Mouse (Mus musculus): ENCODE data around the gene Ctf1.
"Not testable (repeated sequence)": the region's sequence is repeated elsewhere in the genome, so short reads cannot be mapped to it uniquely, and the experiment has no call there.

The Ctf1 gene

GRCm38 (mm10) chr7:127693730-127694129, 18.8 kb upstream of the Ctf1 start:
- DNase-seq = not testable (repeated sequence)

GRCm38 (mm10) chr7:127698986-127699385, 13.6 kb upstream of the Ctf1 start:
- no peak for DNase-seq

- DNase-seq = no peak
These were observed 11.7 kb upstream of the Ctf1 start for GRCm38 (mm10) chr7:127700712-127701331.

DNA sequence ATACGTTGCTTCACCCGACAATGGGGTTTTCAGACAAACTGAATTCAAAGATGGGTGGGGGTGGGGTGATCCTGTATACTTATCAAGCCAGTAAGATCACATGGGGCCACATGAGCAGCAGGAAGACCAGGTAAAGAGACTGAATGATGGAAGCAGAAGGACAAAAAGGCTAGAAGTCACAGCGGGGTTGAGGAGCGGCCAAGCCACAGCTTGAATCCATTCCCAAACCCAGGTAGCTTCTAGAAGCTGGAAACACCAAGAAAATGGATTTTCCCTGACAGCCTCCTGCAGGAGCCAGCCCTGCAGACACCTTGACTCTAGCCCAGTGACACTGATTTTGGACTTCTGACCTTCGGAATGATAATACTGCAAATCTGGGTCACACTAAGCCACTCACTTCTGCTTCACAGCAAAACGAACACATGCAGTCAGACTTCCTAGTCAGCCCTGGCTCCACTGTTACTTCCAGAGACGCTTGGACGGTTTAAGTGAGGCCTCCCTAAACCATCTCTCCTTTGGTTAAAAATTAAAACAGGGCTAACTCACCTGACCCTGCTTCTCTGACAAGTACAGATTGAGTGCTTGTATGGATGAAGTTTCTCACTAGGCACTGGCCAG, 8.9 kb upstream of the Ctf1 start:
- peak; percentile 53 to 72 for DNase-seq

DNA sequence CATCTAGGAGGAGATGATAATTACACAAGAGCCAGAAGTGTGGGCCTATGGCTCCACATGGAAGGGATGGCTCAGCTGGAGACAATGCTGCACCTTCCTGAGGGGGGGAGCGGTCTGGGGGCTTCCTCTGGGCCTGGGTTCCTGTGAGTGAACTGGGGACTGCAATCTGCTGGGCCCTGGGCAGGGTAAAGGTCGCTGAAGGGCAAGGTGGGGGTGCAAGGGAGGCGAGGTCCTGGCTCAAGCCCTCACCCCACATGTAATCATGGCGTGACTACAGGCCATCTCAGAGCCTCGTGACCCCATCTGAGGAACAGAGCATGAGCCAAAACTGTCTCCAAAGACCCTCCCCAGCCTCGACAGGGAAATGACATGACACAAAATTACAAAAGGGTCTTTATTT, 7.9 kb upstream of the Ctf1 start:
- no peak for DNase-seq

- DNase-seq = no peak
These were observed 6.8 kb upstream of the Ctf1 start for GRCm38 (mm10) chr7:127705706-127706105.

DNA sequence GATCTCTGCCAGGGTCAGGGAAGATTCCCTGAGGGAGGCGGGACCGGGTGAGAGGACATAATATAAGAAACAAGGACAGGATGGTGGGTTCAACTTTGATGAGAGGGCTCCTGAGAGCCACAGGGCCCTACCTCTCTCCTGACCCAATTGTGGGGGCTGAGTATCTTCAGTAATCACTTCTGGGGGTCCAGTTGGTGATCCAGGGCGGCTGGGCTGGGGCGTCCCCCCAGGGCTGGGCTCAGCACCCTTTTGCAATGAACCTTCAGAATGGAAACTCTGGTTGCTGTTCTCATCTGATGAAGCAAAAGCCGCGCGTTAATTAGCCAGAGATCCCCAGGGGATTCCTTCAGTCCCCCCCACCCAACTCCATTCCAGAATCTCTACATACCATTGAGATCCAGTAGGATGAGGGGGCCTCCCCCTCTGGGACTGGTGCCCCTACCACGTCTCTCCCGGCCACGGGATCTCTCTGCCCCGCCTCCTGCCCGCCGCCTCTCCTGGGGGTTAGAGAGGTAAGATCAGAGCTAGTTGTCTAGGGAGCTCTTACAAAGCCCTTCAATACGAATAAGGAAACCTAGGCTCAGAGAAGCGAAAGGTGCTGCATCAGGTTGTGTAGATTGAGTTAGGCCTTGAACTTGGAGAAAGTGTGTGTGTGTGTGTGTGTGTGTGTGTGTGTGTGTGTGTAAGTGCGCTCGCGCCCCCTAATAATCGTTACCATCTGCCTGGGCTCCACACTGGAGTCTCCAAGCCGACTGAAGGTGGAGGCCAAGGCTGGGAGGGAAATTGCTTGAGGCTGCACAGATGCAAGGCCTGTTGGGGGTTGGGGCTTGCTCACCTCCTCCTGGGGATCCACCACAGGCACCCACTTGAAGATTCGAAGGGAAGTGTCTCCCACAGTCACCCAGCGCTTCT, 5.2 kb upstream of the Ctf1 start:
- no peak for DNase-seq

DNA sequence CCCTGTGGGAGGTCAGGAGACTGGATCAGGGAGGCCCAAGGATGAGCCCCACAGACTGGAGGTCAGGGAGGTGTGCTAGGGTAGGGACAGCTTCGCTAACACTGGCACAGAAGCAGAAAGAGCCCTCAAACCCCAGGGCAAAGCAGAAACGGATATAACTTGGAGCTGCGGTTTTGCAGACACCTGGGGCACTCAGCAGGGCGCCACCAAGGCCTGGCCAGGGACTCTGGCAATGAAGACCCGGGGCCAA, 4.7 kb upstream of the Ctf1 start:
- DNase-seq = no peak

DNA sequence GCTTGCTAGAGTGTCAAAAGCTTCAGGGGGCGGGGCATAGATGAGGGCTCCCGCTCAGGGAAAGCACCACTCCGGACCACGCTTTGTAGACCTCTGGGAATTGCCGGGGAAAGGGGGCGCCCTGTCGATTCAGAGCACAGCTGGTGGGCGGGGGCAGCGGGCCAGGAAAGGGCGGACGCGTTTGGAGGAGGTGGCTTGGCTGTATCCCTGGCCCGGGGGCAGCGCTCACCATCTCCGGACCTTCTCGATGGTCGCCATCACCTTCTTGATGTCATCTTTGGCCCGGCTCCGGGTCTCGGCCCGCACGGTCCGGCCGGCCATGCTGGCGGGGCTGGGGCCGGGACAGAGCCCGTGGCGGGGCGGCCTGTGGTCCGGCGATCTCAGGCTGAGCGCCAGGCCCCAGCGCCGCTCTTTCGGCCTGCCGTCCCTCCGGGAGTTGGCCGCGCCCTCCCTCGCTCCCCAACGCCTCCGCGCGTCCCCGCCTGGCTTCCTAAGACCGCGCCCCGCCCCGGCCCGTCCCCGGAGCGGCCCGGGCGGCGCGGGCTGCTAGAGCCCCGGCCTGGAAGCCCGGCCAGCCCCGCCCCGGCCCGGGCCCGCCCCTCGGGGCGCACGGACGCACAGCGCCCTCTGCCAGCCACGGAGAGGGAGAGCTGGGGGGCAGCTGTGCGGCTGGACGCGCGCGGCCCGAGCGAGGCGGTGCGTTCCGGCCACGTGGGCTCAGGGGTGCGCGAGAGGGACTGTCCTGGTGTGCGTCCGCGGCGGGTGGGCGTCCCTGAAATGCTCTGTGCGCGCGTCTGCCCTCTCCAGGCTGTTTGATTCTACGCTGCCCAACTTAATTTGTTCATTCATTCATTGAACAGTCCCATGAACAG, 4.1 kb upstream of the Ctf1 start, which contains the start of gene Bcl7c:
Bcl7c (minus strand) TSS at position 727 of the 872 bp plus-strand sequence.
- DNase-seq = peak; percentile 85

DNA sequence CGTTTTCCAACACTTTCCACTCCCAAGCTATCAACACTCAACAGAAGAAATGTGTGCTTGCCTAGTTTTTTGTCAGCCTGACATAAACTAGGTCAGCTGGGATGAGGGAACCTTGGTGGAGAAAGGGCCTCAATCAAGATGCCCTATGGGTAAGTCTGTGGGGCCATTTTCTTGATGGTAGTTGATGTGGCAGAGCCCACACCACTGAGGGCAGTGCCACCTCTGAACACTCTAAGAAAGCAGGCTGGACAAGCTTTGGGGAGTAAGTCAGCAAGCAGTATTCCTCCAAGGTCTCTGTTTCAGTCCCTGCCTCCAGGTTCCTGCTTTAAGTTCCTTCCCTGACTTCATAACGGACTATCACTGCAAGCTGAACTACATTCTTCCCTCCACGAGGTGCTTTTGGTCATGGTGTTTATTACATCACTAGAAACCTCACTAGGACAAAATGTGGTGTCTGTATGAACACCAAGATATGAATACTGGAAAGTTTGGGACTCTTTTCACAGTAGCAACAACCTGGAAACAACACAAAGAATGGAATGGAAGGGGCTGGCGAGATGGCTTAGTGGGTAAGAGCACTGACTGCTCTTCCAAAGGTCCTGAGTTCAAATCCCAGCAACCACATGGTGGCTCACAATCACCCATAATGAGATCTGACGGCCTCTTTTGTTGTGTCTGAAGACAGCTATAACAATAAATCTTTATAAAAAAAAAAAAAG, 3.1 kb upstream of the Ctf1 start:
- DNase-seq = no peak

GRCm38 (mm10) chr7:127711031-127711430, 1.5 kb upstream of the Ctf1 start:
- no peak for DNase-seq

DNA sequence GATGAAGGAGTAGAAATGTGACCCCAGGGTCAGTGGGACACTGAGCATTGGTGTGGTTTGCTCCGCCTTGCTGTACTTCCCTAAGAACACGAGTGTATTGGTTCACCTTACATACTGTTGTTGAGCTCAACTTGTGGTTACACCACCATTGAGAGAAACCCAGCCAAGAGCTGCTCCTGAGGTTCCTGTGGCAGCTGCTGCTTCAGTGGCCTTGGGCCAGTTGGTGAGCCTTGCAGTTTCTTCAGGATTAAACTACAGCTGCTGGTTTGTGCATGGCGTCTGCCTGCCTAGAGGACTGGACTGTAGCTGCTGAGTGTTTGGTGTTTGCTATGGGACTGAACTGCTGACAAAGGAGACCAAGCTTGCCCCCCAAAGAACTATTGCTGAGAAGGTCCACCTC, 1.1 kb upstream of the Ctf1 start:
- DNase-seq = no peak

GRCm38 (mm10) chr7:127714816-127715215, 2.3 kb downstream of the Ctf1 start:
- no peak for DNase-seq

DNA sequence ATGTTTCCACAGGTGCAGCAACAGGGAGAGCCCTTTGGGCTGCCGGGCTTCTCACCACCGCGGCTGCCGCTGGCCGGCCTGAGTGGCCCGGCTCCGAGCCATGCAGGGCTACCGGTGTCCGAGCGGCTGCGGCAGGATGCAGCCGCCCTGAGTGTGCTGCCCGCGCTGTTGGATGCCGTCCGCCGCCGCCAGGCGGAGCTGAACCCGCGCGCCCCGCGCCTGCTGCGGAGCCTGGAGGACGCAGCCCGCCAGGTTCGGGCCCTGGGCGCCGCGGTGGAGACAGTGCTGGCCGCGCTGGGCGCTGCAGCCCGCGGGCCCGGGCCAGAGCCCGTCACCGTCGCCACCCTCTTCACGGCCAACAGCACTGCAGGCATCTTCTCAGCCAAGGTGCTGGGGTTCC, 4.5 kb downstream of the Ctf1 start:
- peak; percentile 65 to 77 for DNase-seq

DNA sequence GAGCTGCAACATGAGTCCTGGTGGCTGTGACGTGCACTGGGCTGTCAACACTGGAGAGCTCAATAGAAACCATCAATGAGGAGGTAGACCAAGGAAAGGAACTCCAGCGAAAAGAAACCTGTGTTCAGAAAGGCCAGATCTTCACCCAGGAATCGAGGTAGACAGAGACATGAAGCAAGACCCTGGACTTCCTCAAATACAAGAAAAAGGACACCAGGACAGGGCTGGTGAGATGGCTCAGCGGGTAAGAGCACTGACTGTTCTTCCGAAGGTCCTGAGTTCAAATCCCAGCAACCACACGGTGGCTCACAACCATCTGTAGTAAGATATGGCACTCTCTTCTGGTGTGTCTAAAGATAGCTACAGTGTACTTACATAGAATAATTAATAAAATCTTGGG, 5.8 kb downstream of the Ctf1 start:
- DNase-seq = no peak

- no peak for DNase-seq
These were observed 6.7 kb downstream of the Ctf1 start for GRCm38 (mm10) chr7:127719258-127719657.

DNA sequence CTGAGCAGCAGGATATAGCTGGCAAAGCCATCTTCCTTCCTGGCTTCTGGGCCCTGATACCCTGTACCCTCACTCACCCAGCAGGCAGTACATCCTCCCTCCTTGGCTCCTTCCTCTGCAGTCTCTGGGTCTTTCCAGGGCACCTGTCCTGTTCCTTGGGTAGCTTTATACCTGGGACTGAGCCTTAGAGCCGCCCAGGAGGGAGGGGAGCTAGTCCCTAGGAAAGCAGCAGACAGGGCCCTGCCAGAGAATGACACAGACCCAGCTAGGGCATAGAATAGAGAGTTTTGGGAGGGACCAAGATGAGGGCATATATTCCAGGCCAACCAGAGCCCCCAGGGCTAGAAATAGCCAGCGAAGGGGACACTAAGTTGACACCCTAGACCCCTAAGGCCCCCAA, 13.0 kb downstream of the Ctf1 start:
- no peak for DNase-seq

DNA sequence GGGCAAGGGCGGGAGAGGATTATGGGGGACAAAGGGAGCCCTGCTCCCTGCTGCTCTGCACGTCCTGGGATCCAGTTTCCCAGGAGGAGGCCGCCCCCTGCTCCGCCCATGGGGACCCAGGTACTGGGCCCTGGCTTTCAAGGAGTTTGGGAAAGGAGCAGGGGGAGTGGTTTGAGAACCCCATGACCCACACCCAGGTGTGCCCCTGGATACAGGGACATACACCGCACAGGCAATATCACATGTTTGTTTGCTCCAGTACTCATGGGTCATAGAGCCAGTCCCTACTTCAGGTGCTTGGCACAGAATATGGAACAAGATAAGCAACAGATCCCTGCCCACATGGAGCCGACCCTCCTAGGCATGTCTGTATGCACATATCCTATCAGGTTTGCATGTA, 13.4 kb downstream of the Ctf1 start:
- DNase-seq = no peak

- DNase-seq = no peak
These were observed 15.4 kb downstream of the Ctf1 start for GRCm38 (mm10) chr7:127727898-127728297.

DNA sequence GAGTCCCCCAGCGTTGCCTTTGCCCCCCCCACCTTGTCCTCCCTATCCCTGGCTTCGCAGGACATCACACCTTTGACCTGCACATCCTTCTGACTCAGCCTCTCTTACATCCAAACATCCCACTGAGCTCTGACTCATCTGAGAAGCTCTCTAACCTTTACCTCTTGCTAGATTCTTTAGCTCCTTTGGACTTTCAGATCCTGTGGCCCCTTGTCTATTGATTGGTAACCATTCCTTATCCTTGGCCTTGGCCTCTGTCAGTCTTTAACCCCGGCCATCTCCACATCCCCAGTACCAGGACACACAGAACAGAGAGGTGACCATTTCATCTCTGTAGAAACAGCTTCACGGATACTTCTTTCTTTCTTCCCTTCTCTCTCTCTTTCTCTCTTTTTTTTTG, 17.6 kb downstream of the Ctf1 start:
- no peak for DNase-seq

GRCm38 (mm10) chr7:127732066-127732465, 19.5 kb downstream of the Ctf1 start, which contains the start of gene Ctf2:
Gene Ctf2 (minus strand): TSS chr7:127732166.
- DNase-seq = not testable (repeated sequence)

DNA sequence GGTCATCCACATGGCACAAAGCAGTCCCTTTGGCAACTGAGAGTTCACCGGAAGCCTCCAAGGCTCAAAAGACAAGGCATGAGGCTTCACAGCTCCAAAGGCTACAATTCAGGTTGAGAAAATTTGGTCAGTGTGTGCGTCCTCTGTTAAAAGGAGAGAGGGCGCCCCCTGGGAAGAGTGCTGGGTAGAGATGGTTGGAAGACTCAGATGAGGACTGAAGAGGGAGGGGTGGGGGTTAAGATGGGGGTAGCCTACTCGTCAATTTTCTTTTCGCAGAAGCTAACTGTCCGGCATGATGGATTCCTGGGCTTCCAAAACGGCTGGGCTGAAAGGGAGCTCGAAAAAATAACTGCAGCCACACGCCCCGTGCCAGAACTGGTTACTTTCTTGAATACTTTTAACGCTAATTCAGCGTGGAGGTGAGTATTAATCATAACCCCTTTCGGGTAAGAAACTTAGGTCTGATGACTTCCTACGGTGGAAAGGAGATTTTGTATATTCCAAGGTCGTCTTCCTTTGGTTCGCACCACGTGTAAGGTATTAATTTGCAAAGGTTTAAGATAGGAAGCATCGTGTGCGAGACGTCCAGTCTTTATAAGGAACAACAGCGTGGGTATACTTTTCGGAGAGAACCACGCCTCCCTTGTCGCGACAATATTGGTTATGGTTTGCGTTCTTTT, 32.0 kb downstream of the Ctf1 start, which contains the start of gene Fbxl19:
Fbxl19 (plus strand) TSS at position 178 of the 680 bp plus-strand sequence.
- peak; percentile 74 to 84 for DNase-seq

Measured in kidney, adult 8-10 months (tissue).